Mouse (Mus musculus) C2C12 (cell line): ENCODE data around the gene Ahcyl2.

ENCODE experiments used
- CEBPB ChIP-seq: IDR thresholded peaks from one replicate; pipeline ENCODE4 v1.6.1; 2011; ENCODE audit warnings: low read depth, mild to moderate bottlenecking, control low read depth, moderate library complexity
- CTCF ChIP-seq: IDR thresholded peaks from one replicate; pipeline ENCODE4 v1.5.1; 2011; ENCODE audit not compliant: control insufficient read depth, insufficient read depth, insufficient read length
- FOSL1 ChIP-seq: IDR thresholded peaks from one replicate; pipeline ENCODE4 v1.8.0; 2011; ENCODE audit warnings: mild to moderate bottlenecking, low read length; ENCODE audit not compliant: poor library complexity, insufficient read depth, severe bottlenecking
- MAX ChIP-seq: IDR thresholded peaks from one replicate; pipeline ENCODE4 v1.6.1; 2011; ENCODE audit warnings: mild to moderate bottlenecking, control low read depth
- USF1 ChIP-seq: IDR thresholded peaks from one replicate; pipeline ENCODE4 v1.6.1; 2011; ENCODE audit warnings: low read depth, mild to moderate bottlenecking, control low read depth, moderate library complexity

GRCm38 (mm10) chr6:29873654-29874053, 105.8 kb downstream of the Ahcyl2 start:
- TF ChIP-seq CTCF (no peak), MAX (no peak), FOSL1 (no peak), USF1 (no peak), CEBPB (no peak)
